Mouse (Mus musculus) spleen, postnatal 10 days (tissue): Measurements from ENCODE around the gene Rln1.

Experiments
- DNase-seq, 2 experiments: peaks; one replicate each; pipeline ENCODE4 v3.0.0; 2021 to 2022; ENCODE audit warnings: low spot score in 2 of 2

The Rln1 gene

DNA sequence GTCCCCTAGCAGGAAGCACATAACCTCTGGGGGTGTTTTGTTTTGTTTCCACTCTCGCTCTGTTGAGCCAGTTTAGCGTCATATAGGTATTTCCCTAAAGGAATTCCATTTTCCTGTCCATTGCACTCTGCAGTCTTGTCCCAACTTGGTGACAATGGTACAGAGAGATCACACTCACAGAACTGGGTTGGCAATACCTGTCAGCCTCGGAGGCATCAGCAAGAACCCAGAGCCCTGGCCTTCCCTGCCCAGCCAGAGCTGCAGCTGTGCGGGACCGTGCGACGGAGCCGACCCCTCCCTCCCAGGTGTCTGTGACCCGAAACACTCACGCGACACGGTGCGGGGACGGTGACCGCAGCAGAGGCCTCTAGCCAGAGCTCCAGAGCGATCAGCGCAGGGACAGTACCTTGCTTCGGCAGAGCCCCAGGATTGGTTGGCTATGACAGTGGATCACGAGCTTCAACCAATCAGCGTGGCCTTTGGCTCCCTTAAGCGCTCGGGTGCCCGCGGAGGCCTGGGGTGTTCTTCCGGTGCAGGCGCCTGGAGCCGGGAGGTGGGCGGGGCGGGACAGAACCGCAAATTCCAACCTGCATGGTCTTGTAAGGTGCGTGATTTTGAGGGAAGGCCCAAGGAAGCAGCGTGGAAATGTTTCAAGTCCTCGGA, 27.1 kb upstream of the Rln1 start:
- peak; percentile 73 to 90 for DNase-seq

DNA sequence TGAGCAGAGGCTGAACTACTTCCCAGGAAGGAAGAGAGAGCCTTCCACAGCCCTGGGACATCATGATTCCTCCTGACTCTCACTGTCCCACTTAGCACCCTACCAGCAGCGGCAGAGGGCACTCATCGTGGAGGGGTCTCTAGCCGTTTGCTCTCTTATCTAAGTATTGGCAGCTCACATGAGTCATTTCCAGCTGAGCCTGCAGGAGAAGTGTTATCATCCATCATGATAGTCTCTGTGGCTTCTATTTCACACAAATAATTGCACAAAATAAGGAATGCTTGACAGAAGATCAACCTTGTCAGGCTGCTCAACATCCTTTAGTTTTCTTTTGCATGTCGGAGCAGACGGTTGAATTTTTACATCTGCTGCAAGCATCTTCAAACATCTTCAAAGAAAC, 25.8 kb upstream of the Rln1 start:
- DNase-seq, result no peak

DNA sequence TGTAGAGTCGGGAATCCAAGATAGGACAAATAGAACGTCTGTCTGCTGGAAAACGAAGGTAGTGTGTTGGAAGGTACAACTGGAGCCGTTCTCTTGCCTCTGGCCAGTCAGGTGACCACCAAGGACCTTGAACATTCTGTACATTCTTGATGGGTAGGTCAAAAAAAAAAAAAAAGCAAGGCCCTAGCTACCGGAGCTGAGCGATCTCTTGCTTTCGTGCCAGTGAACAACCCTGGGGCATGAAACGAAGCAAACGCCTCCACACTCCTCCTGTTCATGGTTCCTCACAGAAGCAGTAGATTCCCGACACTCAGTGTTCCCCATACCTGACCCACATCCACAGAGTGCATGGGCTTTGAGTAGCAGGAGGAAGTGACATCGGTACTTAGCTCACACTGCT, 21.8 kb upstream of the Rln1 start:
- DNase-seq, result no peak

DNA sequence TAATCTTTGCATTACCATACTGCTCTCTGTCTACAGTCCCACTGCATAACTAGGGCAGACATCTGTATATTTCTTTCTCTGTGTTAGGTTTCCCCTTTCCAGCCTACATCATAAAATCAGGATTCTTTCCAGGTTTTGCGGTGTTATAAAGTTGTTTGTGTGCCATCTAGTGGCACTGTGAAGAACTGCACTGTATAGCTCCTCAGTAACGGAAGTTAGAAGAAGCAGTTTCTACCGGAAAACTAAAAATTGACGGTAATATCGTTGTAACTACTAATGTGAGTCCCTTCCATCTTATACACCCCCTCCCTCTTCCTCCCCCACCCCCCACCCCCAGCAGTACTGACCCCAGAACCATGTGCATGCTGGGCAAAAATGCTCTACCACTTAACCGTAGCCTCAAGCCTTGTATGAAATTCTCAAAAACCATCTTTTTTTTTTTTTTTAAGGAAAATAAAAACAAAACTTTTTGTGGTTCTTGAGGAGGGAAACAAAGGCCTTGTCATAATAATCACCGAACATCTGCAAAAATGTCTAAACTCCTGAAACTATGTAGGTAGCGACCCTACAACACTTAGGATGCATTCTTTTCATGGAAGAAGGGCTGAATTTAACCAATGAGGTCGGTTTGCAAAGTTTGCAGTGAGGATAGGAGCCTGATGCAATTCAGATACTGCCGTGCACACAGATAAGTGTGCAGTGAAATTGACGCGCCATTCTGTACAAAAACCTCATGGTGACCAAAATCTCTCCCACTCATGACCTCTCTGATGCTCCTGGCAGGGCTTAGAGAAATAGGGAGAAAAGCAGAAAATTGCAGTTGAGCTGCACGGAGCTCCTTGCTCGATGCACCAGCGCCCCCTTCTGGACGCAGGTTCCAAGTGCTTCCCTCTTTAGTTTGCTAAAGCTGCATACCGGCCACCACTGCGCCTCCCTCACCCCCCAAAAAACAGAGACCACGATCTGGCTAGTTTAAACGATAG, 20.7 kb upstream of the Rln1 start:
- peak; percentile 90 to 97 for DNase-seq

DNA sequence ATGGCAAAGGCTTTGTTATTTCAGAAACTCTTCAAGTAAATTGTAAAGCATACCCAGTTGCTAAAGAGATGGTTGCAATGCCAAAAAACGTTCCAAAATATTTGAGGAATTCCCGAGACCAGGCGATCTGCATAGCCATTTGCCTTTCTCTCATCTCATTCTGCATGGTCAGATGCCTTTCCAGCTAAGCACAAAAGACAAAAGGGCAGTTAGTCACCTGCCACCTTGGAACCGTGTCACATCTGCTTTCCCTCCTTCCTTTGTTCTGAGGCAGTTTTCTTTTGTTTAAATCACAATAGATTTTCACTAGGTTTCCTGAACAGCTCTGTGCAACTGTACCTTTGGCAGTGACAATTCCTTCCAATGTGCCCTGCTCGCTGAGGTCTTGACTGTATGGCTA, 16.5 kb upstream of the Rln1 start:
- DNase-seq, result no peak

DNA sequence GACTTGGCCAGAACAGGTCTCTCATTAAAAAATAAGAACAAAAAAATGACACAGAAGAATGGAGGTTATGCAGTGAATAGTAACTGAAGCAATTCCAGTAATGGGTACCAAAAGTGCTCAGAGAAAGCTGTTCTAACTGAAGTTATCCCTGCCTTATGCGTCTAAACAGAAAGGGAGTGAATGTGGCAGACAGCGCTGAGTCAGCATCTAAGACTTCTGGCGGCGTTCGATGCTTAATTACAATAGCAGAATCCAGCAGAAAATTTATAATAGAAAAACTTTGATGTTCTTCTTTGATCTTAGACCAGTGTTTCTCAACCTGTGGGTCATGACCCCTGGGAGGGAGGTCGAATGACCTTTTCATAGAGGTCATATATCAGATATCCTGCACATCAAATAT, 11.2 kb upstream of the Rln1 start:
- DNase-seq, result no peak

DNA sequence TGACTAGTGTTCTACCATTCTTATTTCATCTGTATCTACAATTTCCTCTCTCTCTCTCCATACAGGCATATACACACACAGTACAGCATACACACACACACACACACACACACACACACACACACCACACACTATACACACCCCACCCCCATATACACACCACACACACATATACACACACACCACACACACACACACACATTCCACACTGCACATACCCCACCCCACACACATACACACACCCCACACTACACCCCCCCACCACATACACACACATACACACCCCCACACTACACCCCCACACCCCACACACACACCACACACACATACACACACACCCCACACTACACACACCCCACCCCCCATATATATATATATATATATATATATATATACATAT, 10.4 kb upstream of the Rln1 start:
- DNase-seq, result no peak

DNA sequence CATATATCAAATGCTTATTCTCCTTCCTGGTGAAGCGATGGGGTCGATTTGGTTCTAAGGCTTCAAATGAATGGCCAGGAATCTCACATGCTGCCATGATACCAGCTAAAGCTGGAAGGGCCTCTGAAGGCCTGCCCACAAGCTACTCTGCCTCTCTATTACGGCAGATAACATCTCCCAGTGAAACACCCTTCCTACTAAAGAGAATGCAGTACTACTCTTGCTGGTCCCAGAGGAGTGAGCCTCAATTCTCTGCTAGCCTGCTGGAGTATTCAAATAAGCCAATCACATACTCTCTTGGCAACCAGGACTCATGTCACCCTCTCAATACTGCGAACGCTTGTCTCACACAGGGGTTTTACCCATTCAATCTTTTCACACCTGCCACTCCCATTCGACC, 7.8 kb upstream of the Rln1 start:
- no peak for DNase-seq

DNA sequence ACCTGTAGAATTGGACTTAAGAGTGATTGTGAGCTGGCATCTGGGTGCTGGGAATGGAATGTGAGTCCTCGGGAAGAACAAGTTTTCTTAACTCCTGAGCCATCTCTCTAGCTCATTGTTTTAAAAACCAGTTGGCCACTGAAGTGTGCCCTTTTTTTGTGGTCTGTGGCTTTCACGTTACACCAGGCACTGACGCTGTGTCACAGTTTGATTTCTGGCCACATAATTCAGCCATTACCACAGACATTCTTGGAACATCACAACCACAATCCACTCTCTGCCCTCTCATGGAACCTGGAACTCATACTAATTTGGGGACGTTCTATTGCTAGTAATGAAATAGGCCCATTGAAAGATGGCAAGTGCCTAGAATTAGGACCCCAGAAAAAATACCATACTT, 6.6 kb upstream of the Rln1 start:
- DNase-seq, result no peak

DNA sequence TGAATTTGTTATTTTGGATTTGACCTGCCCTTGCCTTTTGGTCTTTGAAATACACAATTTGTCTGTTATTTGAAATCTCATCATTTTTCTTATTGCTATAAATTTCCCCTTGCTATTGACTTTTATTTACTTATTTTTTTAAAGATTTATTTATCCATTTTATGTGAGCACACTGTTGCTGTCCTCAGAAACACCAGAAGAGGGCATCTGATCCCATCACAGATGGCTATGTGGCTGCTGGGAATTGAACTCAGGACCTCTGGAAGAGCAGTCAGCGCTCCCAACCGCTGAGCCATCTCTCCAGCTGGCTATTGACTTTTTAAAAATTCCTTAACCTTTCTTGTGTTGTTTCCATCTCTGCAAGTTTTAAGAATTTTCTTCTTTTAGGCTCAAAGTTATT, 2.2 kb upstream of the Rln1 start:
- no peak for DNase-seq

DNA sequence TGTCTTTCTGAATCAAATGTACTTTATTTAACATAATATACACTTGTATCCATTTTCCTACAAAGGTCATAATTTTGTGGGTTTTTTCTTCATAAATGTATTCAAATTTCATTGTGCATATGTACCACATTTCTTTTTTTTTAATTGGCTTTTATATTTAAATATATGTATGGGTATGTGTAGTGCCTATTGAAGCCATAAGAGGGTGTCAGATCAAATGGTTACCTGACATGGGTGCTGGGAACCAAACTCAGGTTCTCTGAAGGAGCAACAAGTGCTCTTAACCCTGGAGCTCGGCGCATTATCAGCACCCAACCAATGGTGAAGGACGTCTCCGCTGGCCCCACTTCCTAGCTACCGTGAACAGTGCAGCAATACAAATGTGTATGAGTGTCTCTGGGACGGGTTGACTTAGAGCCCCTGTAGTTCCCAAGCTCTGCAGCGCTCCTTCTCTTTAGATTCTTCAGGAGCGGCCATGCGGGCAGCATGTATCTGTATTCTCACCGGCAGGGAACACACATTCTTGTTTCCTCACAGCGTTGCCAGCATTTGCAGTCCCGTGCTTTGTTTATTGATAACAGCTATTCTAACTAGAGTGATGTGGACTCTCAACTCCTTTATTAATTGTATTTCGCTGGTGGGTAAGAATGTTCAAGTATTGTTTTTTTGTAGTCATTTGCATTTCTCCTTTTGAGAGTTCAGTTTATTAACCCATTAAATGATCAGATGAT, 7.5 kb downstream of the Rln1 start:
- DNase-seq, result no peak

DNA sequence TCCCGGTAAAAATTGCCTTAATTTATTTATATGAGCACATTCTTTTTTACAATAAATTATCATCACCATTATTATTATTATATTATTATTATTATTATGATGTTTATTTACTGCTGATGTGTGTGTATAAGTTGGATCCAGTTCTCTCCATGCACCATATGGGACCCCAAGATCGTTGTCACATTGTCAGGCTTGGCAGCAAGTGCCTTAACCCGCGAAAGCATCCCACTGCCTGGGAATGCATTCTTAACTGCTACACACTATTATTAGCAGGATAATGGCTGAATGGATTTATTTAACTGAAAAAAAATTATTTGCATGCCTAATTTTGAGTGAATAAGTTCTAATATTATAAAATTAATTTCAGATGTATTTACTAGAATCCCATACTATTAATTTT, 8.1 kb downstream of the Rln1 start:
- no peak for DNase-seq

DNA sequence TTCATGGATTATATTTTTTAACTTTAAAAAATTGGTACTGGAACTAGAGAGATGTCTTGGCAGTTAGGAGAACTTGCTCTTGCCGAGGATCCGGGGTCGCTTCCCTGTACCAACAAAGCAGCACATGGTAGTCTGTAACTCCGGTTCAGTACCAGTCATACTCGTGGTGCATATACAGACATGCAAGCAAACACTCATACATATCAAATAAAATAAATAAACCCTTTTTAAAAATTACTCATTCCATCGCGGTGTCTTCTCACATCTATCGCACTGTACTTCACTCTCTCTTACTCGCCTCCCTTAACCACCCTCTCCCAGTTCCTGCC, 8.7 kb downstream of the Rln1 start:
- no peak for DNase-seq

DNA sequence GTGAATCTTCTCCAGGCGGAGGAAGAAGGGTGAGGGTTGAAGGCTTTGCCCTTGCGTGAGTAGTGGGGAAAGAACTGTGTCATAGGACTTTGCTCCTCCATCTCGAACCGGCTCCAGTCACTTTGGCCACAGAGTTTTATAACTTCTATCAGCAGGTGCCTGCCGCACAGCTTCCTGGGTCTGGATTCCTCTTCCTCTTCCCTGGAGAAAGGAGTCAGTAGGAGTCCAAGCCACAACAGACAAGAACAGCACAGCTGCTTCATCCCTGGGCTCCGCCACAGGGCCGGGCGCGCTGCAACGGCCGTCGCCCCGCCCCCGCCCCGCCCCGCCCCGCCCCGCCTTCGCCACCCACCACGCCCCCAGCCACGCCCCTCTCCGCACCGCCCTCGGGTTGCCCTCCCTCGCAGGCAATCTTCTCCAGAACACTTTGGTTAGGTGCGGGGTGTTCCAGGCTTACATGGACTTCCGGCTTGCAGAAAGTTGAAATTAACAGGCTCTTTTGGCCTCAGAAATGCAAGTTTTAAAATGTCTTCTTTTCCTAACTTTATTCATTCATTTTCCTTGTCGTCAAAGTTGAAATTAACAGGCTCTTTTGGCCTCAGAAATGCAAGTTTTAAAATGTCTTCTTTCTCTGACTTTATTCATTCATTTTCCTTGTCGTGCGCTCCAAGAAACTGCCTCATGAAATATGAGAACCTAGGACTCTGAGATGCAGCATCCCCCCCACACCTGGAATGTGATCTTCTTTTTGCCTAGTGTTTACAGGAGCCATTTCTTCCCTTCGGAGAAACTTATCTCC, 9.2 kb downstream of the Rln1 start, which contains the start of gene Insl6:
Gene Insl6, minus strand, starts transcription at position 304 of the 799 bp plus-strand sequence.
- DNase-seq, result peak; percentile 66 to 92

DNA sequence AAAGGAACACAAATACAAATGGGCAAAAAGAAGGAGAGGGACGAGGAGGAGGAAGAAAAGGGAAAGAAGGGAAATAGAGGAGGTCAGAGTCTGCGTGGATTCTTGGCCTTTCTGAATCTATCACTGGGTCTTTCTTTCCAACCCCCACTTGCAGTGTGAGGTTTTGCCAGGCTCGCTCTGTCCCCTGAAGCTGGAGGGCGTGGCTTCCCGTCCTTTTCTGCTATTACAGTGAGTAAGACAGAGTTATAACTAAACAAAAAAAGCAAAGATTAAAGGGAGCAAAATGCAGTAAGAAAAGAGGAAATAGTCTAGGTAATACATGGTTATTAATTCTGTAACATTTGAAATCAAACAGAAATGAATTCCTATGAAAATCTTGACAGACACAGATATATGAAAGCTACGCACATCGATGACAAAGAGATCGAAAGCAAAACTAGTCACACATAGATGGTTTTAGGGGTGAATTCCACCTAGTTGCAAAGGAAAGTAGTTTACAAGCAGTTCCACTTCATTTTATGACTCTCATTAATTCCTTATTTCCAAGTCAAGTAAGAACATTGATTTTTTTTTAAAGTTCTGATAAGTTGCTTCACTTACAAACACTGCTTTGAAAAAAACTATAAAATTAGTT, 10.9 kb downstream of the Rln1 start:
- no peak for DNase-seq

DNA sequence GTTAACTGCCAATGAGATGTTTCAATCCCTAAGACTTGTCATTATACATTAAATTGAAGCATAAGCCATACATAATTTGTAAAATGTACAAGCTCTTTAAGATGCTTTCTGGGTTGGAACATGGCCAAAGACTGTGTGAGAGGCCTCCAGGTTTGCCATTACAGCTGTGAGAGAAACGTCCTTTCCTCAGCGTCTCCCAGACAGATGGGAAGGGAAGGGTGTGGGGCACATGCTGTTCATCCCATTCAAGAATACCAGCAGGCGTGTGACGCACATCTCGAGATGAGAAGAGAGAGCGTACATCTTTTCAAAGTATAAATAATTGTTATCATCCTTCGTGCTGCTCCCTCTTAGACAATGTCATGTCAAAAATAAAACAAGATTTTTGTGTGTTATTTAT, 21.8 kb downstream of the Rln1 start:
- DNase-seq, result no peak

DNA sequence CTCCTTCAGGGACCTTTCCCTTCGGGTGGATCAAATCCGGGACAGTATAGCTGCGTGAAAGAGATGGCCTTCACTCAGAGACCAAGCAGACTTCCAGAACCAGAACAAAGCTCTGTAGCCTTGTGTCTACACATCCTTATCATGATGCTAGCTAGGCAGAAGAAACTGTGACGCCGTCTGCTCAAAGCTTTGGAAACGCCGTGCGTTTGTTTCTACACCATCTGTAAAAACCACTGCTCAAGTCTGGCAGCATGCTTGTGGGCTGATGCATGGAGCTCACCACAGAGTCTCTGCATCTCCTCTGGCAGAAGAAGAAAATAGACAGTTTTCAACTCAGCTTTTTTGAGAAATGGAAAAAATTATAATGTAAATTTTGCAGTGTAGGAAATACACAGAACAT, 22.7 kb downstream of the Rln1 start:
- no peak for DNase-seq

DNA sequence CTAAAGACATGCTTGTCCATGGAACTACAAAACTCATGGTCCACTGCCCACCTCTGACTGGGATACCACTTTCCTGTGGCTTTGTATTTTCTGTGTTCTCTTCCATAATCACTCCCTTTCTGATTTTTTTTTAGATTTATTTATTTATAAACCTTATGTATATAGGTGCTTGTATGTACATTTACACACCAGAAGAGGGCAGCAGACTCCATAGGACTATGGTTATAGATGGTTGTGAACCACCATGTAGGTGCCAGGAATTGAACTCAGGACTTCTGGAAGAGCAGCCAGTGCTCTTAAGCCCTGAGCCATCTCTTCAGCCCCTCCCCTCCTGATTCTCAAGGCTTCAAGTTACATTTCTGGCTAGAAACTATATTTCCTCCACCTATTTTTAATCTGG, 25.6 kb downstream of the Rln1 start:
- DNase-seq, result no peak

DNA sequence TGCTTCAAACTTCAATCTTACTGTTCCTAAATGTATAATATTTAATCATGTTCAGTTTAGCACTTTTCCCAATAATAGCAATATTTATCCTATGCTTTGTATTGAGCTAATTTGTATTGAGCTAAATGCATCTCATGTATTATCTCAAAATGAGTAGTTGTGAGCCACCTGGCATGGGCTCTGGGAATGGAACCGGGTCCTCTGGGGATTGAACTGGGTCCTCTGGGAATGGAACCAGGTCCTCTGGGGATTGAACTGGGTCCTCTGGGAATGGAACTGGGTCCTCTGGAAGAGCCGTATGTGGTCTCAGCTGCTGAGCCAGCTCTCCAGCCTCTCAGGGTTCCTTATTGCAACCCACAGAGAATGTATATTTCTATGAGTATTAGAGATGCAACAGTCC, 32.4 kb downstream of the Rln1 start:
- no peak for DNase-seq

DNA sequence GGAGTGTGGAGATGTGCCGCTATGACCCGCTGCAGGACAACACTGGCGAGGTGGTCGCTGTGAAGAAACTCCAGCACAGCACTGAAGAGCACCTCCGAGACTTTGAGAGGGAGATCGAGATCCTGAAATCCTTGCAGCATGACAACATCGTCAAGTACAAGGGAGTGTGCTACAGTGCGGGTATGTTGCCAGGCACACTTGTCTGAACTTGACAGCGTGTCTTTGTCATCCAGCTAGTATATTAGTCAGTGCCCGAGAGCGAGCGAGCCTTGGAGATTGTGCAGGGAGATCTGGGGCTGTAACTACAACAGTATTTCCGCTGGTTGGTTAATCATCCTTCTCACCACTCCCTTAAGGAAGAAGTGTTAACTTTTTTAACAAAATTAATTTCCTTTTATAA, 33.6 kb downstream of the Rln1 start:
- no peak for DNase-seq

DNA sequence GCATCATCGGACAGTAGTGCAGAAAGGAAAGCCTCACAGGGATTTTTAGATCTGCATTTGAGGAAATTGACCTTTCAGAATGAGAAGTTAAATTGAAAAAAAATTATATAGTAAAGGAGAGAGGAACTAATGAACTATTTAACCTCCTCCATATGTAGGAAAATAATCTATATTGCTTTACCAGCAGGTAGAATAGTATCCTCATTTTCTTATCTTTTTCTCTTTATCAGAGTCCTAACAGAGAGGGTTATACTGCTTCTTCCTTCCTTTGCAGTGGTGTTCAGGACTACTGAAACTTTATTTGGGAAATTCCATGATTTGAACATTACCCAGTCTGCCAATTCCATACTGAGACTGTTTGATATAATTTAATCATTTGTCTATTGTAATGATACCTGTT, 37.1 kb downstream of the Rln1 start:
- DNase-seq, result no peak
